Mouse (Mus musculus) ovary, postnatal 10 days (tissue): ENCODE data around the gene Mvb12b.
"Not testable (repeated sequence)": the region's sequence is repeated elsewhere in the genome, so short reads cannot be mapped to it uniquely, and the experiment has no call there.

ENCODE experiments used
- DNase-seq: peaks from one replicate; pipeline ENCODE4 v3.0.0; 2022; ENCODE audit warnings: low spot score

The Mvb12b gene

GRCm38 (mm10) chr2:33887328-33888099 is at the start of gene Mvb12b:
Mvb12b (minus strand) TSS chr2:33887946.
- DNase-seq = peak; percentile 51

- DNase-seq = no peak
Measured at GRCm38 (mm10) chr2:33935756-33936155, 48.0 kb upstream of the Mvb12b start.

GRCm38 (mm10) chr2:33933606-33934510 is 46.1 kb upstream of the Mvb12b start:
- DNase-seq = no peak

GRCm38 (mm10) chr2:33931161-33931560 is 43.4 kb upstream of the Mvb12b start:
- no peak for DNase-seq

- DNase-seq = no peak
Measured at GRCm38 (mm10) chr2:33925288-33925687, 37.5 kb upstream of the Mvb12b start.

GRCm38 (mm10) chr2:33923482-33923881 is 35.7 kb upstream of the Mvb12b start:
- no peak for DNase-seq

GRCm38 (mm10) chr2:33922466-33922865 is 34.7 kb upstream of the Mvb12b start:
- no peak for DNase-seq

DNA sequence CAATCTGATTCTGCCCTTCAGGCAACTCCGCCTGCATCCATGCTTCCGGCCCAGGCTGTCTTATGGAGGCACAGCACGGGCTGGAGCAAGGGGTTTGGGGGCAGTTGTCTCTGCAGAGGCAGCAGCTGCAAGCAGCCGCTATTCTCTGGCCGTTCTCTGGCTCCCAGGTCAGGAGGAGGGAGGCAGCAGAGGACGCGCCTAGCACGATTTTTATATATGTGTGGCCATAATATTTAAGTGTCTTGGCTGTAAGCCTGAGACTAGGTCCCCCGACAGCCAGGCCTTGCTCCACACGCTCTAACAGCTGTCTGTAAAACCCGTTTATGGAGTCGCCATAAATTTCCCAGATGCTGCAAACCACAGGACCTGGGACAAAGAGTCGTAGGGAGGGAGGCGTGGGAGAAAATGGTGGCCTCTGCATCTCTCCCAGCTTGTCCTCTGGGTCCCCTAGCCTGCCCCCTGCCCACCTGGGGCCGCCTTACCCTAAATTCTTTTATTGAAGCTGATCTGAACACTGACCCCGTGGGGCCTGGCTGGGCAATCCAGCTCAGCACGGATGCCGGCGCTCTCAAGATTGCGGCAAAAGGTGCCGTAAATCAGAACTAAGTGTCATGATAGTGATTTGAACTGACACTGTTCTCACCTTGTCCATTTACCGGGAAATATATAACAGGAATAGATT is 32.3 kb upstream of the Mvb12b start:
- DNase-seq = no peak

DNA sequence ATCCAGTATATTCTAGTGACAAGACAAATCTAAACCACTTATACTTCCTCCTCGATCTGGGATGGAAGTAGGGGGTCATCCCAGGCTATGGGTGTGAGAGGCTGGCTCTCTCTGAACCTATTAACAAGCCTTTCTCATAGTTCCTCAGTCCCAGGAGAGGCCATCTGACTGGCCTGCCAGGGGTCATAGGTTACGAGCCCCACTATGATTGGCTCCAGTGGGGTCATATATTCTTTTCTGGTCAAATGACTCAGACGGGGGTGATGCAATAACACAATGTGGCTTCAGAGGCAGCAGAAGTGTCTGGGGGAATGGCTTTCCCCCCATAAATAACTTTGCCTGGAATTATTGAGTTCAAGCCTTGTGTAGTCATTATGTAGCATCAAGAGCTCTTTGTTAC is 31.1 kb upstream of the Mvb12b start:
- no peak for DNase-seq

DNA sequence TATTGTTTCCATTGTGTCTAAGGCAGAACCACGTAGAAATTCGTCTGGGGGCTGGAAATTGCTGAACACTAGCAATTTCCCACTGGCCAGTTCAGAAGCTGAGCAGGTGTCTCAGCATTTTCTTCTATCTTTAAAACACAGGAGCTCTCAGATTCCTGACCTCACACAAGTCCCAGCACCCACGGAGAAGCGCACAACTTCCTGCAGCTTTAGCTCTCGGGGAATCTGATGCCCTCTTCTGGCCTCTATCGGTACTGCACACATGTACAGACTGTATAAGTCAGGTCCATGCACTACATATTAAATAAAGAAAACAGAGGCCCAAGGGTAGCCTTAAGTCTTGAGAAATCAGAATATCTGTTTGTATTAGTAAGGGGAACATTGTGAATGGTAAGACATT is 30.6 kb upstream of the Mvb12b start:
- DNase-seq = no peak

DNA sequence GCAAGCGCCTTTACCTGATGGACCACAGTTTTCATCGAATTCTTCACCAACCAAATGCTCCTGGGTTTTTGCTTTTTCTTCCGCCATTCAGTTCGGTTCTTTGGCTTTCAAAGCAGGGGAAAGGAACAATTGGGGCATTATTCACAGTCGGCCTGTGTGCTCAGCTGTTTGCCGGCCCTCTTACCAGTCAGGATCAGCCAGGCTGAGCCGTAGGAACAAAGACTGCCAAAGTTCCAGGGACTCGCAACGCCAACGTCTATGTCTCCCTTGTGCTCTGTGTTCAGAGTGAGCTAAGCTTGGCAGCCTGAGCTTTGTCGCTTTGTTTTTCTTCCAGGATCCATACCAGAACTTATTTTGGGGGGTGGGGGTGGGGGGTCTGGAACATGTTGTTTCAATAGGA is 28.9 kb upstream of the Mvb12b start:
- no peak for DNase-seq

GRCm38 (mm10) chr2:33914998-33915397 is 27.3 kb upstream of the Mvb12b start:
- no peak for DNase-seq

DNA sequence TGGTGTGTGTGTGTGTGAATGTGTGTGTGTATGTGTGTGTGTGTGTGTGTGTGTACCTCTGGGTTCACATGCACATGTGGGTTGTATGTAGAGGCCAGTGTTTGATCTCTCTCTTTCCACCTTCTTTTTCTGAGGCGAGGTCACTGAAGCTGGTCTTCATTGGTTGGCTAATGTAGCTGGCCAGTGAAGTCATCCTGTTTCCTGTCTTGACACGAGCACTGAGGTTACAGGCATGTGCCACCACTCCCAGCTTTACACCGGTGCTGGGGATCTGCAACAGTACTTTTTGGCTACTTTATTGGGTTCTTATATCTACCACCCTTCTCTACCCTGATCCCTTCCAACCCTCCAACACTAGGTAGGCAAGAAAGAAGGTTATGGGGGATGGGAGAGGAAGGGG is 26.6 kb upstream of the Mvb12b start:
- no peak for DNase-seq

DNA sequence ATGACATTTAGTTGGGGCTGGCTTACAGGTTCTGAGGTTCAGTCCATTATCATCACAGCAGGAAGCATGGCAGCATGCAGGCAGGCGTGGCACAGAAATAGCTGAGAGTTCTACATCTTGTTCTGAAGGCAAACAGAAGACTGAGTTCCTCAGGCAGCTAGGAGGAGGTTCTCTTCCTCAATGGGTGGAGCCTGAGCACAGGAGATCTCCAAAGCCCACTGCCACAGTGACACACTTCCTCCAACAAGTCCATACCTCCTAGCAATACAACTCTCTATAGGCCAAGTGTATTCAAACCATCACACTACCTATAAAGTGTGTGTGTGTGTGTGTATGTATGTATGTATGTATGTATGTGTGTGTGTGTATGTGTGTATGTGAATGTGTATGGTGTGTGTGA is 25.9 kb upstream of the Mvb12b start:
- DNase-seq = not testable (repeated sequence)

DNA sequence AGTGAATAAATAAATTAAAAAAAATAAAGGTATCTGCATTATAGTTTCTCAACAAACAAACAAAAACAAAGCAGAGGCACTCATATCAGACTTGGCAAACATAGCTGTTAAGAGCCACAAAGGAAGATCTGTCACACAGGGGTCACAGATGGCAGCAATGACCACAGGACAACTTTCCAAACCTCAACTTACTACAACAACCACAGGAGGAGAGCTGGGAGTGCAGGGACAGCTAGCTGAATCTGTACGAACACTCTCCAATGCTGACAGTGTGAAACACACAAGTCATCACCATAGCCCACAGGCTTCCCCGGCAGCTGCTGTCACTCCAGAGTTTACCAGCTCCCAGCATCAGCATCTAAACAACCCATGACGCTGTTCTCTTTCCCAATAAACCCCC is 25.0 kb upstream of the Mvb12b start:
- no peak for DNase-seq

GRCm38 (mm10) chr2:33908374-33908773 is 20.6 kb upstream of the Mvb12b start:
- DNase-seq = no peak

GRCm38 (mm10) chr2:33907174-33907573 is 19.4 kb upstream of the Mvb12b start:
- no peak for DNase-seq

DNA sequence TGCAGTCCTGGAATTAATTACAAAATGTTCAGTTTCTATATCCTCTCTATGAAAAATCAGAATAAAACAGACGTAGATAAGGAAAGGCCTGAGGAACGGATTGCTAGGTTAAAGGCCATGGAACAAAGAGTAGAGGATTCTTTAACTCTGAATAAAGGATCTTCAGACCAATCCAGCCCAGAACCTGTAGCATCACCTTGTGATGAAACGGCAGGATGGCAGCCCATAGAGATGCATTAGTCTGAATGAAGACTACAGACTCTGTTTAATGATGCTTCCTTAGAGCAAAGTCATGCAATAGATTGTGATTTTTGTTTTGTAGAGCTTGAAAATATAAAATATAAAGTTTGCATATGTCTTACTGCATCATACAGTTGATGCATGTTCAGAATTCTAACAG is 8.1 kb upstream of the Mvb12b start:
- DNase-seq = no peak

DNA sequence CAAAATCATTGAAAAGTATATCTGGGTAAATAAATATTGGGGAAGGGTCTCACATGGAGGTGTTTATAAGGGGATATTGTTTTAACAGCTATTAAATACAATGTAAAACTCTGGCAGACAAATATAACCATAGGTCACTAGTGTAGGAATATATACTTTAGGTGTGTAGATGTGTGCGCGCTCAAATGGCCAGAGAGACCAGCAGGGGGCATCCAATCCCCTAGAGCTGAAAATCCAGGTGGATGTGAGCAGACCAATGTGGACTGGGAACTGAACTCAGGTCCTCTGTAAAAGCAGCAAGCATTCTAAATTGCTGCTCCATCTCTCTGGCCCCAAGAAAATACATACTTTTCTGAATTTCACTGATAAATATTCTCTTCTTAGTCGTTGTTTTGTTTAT is 5.4 kb upstream of the Mvb12b start:
- no peak for DNase-seq

- DNase-seq = no peak
Measured at GRCm38 (mm10) chr2:33892354-33892753, 4.6 kb upstream of the Mvb12b start.

- DNase-seq = no peak
Measured at GRCm38 (mm10) chr2:33888100-33888385, 297 bp upstream of the Mvb12b start.

DNA sequence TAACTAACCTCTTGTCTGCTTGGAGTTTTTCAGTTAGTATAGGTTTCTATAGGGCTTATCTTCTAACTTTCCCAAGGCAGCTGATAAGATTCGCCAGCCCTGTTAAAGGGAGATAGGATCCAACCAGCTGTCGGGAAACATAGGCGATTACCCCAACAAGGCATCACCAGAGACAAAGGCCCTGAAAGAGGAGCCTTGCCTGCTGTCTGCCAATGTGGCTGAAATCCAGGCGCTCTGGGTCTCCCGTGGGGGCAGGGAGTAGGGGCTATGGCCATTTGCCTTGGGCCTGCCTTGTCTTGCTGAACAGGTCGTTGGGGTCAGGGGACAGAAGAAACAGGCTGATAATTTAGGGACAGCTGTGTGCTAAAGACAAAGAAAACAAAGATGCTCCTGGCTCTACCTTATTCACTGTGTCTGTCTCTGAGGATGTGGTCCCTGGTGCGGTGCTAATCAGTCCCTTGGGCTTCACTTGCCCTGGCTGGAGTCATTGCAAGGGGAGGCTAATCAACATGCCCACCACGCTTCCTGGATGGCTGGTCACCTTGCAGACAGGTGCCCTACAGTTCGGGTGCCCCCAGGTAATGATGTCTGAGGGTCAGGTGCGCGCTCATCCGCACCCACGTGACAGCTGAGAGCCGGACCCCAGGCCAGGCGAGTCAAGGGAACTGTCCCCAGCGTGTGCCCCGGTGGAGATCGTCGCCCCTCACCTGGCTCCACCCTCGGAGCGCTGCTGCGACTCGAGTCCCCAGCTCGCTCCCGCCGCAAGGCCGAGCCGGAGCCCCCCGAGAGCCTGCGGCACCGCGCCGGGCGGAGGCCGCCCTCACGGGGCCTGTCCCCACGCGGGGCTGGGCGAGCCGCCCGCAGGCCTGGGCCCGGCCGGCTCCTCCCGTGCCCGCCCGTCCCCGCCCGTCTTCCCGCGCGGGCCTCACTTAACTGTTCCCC is 1.1 kb downstream of the Mvb12b start:
- peak; percentile 25 for DNase-seq
